Mouse (Mus musculus) kidney, adult 2 months (tissue): ENCODE results near the gene Tctn3. TPM values are rescaled to one million over a fixed set of nuclear protein-coding genes. Genes with fewer than 3 reads are reported as not detected.
"Not testable (repeated sequence)": the region's sequence is repeated elsewhere in the genome, so short reads cannot be mapped to it uniquely, and the experiment has no call there.

Experiments used
- DNase-seq: peaks from one replicate; pipeline ENCODE4 v3.0.0; 2021
- H3K27ac ChIP-seq: fragments of 200-500 bp; 2 replicates; pipeline ENCODE4 v1.5.1; 2012; ENCODE audit warnings: low read depth, low read length, control low read depth, inconsistent platforms; ENCODE audit not compliant: insufficient read depth
- H3K27me3 ChIP-seq: fragments of 200-500 bp; replicated peaks from 2 replicates; pipeline ENCODE4 v1.6.1; 2012; ENCODE audit warnings: mild to moderate bottlenecking, moderate library complexity, low read length, inconsistent platforms; ENCODE audit not compliant: control insufficient read depth, insufficient read depth
- H3K36me3 ChIP-seq: fragments of 200-500 bp; 2 replicates; pipeline ENCODE4 v1.6.1; 2012; ENCODE audit warnings: mild to moderate bottlenecking, moderate library complexity, low read length, inconsistent platforms; ENCODE audit not compliant: control insufficient read depth, insufficient read depth
- H3K4me1 ChIP-seq: fragments of 200-500 bp; 2 replicates; pipeline ENCODE4 v1.6.1; 2011; ENCODE audit warnings: low read length; ENCODE audit not compliant: control insufficient read depth, insufficient read depth
- H3K4me3 ChIP-seq: fragments of 200-500 bp; 2 replicates; pipeline ENCODE4 v1.5.1; 2011; ENCODE audit warnings: mild to moderate bottlenecking, low read depth, low read length, control low read depth; ENCODE audit not compliant: insufficient read depth
- CTCF ChIP-seq: fragments of 200-500 bp; conservative IDR thresholded peaks from 2 replicates; pipeline ENCODE4 v1.5.1; 2011; ENCODE audit warnings: low read depth, mild to moderate bottlenecking, control low read depth, low read length, moderate library complexity, mixed read lengths; ENCODE audit not compliant: insufficient read depth, insufficient read length
- POLR2A ChIP-seq: fragments of 200-500 bp; IDR thresholded peaks from one replicate; pipeline ENCODE4 v1.6.1; 2011; ENCODE audit warnings: low read depth, low read length, control low read depth
- WGBS: fragments of 180-500 bp; shearing (Covaris S2); methylation state at CpG from one replicate; pipeline ENCODE4 v1.1.7; 2018; 5-methylcytosine and 5-hydroxymethylcytosine counted together
- polyA plus RNA-seq: library from polyadenylated mRNA; depleted of rRNA; stranded (reverse); fragments of >200 nt; gene quantifications from 2 replicates; pipeline ENCODE4 v1.2.3, GENCODE M21; 2012

Tctn3 gene
- polyA plus RNA-seq, 1 experiment = 8.6 TPM

GRCm38 (mm10) chr19:40616021-40616420 is 4.0 kb upstream of the Tctn3 start:
- Histone ChIP-seq H3K27me3 (no peaks in the 10 kb centered on the region), H3K4me3 (no peak overlapping the region), H3K4me1 (0 out of 2 replicates have a peak, but pooled peaks cover 5% of the 10 kb centered on the region), H3K27ac (no peak overlapping the region), H3K36me3 (no peaks in the 10 kb centered on the region)
- TF ChIP-seq CTCF (no peak), POLR2A (no peak)
- no peak for DNase-seq
- 31% methylated on average over 7 of the region's 7 CpGs for WGBS

DNA sequence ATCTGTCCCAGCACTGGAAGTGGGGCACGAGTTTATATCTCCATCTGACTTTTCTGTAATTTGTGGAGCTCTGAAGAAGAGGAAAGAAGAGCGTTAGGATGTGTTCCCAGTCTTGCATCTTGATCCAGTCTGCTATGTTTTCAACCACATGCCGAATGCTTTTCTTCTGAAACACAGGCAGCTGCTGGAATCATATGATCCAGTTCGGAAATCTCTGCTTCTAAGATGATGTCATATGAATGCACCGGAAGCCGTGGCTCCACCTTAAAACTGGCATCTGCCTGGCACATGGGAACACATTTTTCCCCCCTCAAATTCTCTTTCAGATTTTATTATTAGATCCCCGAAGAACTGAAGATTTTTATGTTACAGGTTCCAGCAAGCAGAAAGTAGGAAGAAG is 2.8 kb upstream of the Tctn3 start:
- no peak overlapping the region for H3K27ac ChIP-seq

DNA sequence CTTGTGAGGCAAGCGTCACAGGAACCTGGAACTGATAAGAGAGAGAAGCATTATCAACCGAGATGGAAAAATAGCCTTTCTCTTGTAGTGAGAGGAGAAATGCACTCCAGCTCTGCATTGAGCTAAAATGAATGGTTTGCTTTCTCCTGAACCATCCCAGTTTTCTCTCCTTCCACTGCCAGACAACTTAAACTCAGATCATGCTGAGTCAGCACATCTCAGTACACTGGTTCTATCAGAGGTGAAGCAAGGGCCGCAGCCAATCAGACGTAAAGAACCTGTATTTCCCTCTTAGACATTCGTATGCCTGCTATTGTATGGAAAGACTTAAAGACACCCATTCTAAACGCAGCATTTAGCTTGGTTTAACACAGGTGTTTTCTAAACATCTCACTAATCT is 4.4 kb downstream of the Tctn3 start:
- 0 out of 2 replicates have a peak, but pooled peaks cover 5% of the 10 kb centered on the region for H3K4me1 ChIP-seq
- TF ChIP-seq CTCF (no peak), POLR2A (no peak)
- DNase-seq = no peak
- H3K36me3 ChIP-seq = peaks cover 3% of the 10 kb centered on the region; the same call in 1 of the 2 replicates
- no peak overlapping the region for H3K4me3 ChIP-seq
- 92% methylated on average over 6 of the region's 6 CpGs for WGBS
- H3K27me3 ChIP-seq = no peaks in the 10 kb centered on the region
- H3K27ac ChIP-seq = no peak overlapping the region

More for the DNA sequence above, 2.8 kb upstream of the Tctn3 start:
- Histone ChIP-seq H3K27me3 (no peaks in the 10 kb centered on the region), H3K4me3 (no peak overlapping the region), H3K36me3 (no peaks in the 10 kb centered on the region), H3K4me1 (0 out of 2 replicates have a peak, but pooled peaks cover 5% of the 10 kb centered on the region)
- DNase-seq = no peak
- WGBS = 74% methylated on average over 7 of the region's 7 CpGs
- TF ChIP-seq POLR2A = no peak
- TF ChIP-seq CTCF = no peak

- no peak overlapping the region for H3K4me3 ChIP-seq
- no peak overlapping the region for H3K27ac ChIP-seq
- no peak for TF ChIP-seq POLR2A
- no peak for TF ChIP-seq CTCF
- no peaks in the 10 kb centered on the region for H3K4me1 ChIP-seq
- no peak for DNase-seq
- 93% methylated on average over 9 of the region's 9 CpGs for whole genome bisulfite sequencing
- no peaks in the 10 kb centered on the region for H3K27me3 ChIP-seq
- peaks cover 3% of the 10 kb centered on the region; the same call in 1 of the 2 replicates for H3K36me3 ChIP-seq
Measured at GRCm38 (mm10) chr19:40605189-40605588, 6.8 kb downstream of the Tctn3 start.

- WGBS = 91% methylated on average over 3 of the region's 3 CpGs
- Histone ChIP-seq H3K27ac (no peak overlapping the region), H3K4me1 (no peaks in the 10 kb centered on the region), H3K4me3 (no peak overlapping the region), H3K27me3 (no peaks in the 10 kb centered on the region), H3K36me3 (no peaks in the 10 kb centered on the region)
- TF ChIP-seq CTCF (no peak), POLR2A (no peak)
- DNase-seq = no peak
Measured at GRCm38 (mm10) chr19:40601870-40602269, 10.2 kb downstream of the Tctn3 start.

- not testable (repeated sequence) for H3K27me3 ChIP-seq, H3K27ac ChIP-seq, H3K4me3 ChIP-seq, H3K36me3 ChIP-seq, H3K4me1 ChIP-seq
- DNase-seq = peak; percentile 62
- 51% methylated on average over 5 of the region's 5 CpGs for WGBS
Measured at GRCm38 (mm10) chr19:40600846-40601245, 11.2 kb downstream of the Tctn3 start.

DNA sequence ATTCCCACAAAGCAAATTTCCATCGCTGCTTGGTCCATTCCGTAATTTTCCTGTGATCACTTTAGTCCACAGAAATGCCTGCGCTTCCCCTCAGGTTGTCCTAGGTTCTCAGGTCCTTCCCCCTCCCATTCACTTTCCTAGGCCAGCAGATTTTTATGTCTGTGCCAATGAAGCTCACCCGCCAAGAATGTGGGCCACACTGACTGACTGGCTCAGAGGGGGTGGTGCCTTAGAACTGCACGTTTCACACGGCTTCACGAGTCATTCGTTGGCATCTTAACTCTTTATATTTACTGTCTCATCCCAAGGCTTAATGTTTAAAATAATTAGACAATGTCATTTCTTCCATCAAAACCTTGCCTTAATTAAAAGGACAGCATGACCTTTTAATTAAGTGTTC is 16.2 kb downstream of the Tctn3 start:
- Histone ChIP-seq H3K4me1 (no peaks in the 10 kb centered on the region), H3K4me3 (no peak overlapping the region), H3K36me3 (no peaks in the 10 kb centered on the region), H3K27ac (no peak overlapping the region), H3K27me3 (no peaks in the 10 kb centered on the region)
- TF ChIP-seq POLR2A (no peak), CTCF (no peak)
- WGBS = 54% methylated on average over 8 of the region's 8 CpGs
- DNase-seq = peak; percentile 37

GRCm38 (mm10) chr19:40595231-40595630 is 16.8 kb downstream of the Tctn3 start:
- peak; percentile 26 for DNase-seq
- Histone ChIP-seq H3K4me3 (no peak overlapping the region), H3K36me3 (no peaks in the 10 kb centered on the region), H3K4me1 (no peaks in the 10 kb centered on the region), H3K27me3 (no peaks in the 10 kb centered on the region), H3K27ac (no peak overlapping the region)
- TF ChIP-seq CTCF = no peak
- TF ChIP-seq POLR2A = no peak
- 53% methylated on average over 3 of the region's 3 CpGs for WGBS
